Mouse (Mus musculus) limb, embryonic 11.5 days (tissue): ENCODE data around the gene Pak2. TPM values are rescaled to one million over a fixed set of nuclear protein-coding genes. Genes with fewer than 3 reads are reported as not detected.
"Not testable (repeated sequence)": the region's sequence is repeated elsewhere in the genome, so short reads cannot be mapped to it uniquely, and the experiment has no call there.

Source experiments
- ATAC-seq: fragments of 200-750 bp; cut with Nextera tagmentation; 2 replicates; pipeline ENCODE4 v1.8.0; 2017; ENCODE audit warnings: low read depth; ENCODE audit not compliant: insufficient number of reproducible peaks, low FRiP score, low TSS enrichment
- DNase-seq: peaks from one replicate; pipeline ENCODE4 v3.0.0-alpha.2; 2015; ENCODE audit warnings: low spot score
- H3K27ac ChIP-seq: fragments of 300-500 bp; sonication (generic); replicated peaks from 2 replicates; pipeline ENCODE4 v1.5.1; 2014; ENCODE audit warnings: low read depth, mild to moderate bottlenecking, low read length
- H3K27me3 ChIP-seq: fragments of 300-500 bp; sonication (generic); 2 replicates; pipeline ENCODE4 v1.6.1; 2014; ENCODE audit warnings: mild to moderate bottlenecking, low read length, mixed read lengths; ENCODE audit not compliant: control insufficient read depth, insufficient read depth
- H3K36me3 ChIP-seq: fragments of 300-500 bp; sonication (generic); 2 replicates; pipeline ENCODE4 v1.6.1; 2014; ENCODE audit warnings: mild to moderate bottlenecking, low read length, moderate library complexity, mixed read lengths; ENCODE audit not compliant: control insufficient read depth, insufficient read depth
- H3K4me1 ChIP-seq: fragments of 300-500 bp; sonication (generic); 2 replicates; pipeline ENCODE4 v1.6.1; 2014; ENCODE audit warnings: low read length, mixed read lengths; ENCODE audit not compliant: control insufficient read depth, insufficient read depth
- H3K4me2 ChIP-seq: fragments of 300-500 bp; sonication (generic); 2 replicates; pipeline ENCODE4 v1.6.1; 2014; ENCODE audit warnings: low read depth, mild to moderate bottlenecking, moderate library complexity; ENCODE audit not compliant: severe bottlenecking
- H3K4me3 ChIP-seq: fragments of 300-500 bp; sonication (generic); 2 replicates; pipeline ENCODE4 v1.5.1; 2014; ENCODE audit warnings: low read depth, low read length
- H3K9ac ChIP-seq: fragments of 300-500 bp; sonication (generic); 2 replicates; pipeline ENCODE4 v1.6.1; 2014; ENCODE audit warnings: mild to moderate bottlenecking, low read length
- H3K9me3 ChIP-seq: fragments of 300-500 bp; sonication (generic); 2 replicates; pipeline ENCODE4 v1.6.1; 2016; ENCODE audit warnings: low read length; ENCODE audit not compliant: control insufficient read depth
- WGBS: fragments of 180-500 bp; shearing (Covaris S2); extraction: QIAGEN DNeasy Blood & Tissue Kit; methylation state at CpG from one replicate; pipeline ENCODE4 v1.1.7; 2014; 5-methylcytosine and 5-hydroxymethylcytosine counted together
- polyA plus RNA-seq: library from polyadenylated mRNA; unstranded; fragments of >200 nt; fragmentation: Nextera tagmentation; extraction: Ambion mirVana; gene quantifications from 2 replicates; pipeline ENCODE4 v1.2.1, GENCODE M21; 2014

Pak2 gene
- polyA plus RNA-seq, 1 experiment from 2014 or later, result 41.1 TPM

DNA sequence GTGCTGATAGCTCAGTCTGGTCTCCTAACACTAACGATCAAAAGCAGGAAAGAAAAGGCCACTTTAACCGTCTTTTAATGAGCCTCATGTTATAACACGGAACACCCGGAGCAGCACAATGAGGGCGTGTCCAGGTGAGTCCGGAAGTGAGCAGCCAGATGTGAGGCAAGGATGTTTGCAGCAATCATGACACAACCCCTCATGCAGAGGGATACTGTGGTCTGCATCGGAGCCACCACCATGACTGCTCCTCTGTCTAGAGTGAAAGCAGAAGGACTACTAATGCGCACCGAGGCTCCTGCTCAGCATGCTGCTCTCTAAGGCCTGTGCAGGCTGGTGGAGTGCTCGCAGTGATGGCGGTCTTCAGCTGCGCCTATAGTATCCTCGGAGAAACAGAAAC lies 23.2 kb upstream of the Pak2 start:
- H3K4me3 ChIP-seq, result no peak overlapping the region
- H3K4me2 ChIP-seq, result no peak overlapping the region
- DNase-seq, result no peak
- no peak for ATAC-seq
- no peak overlapping the region for H3K27ac ChIP-seq
- WGBS, result 89% methylated on average over 13 of the region's 13 CpGs
- H3K9ac ChIP-seq, result no peak overlapping the region
- no peaks in the 10 kb centered on the region for H3K4me1 ChIP-seq
- peaks cover 2% of the 10 kb centered on the region; the same call in 1 of the 2 replicates for H3K36me3 ChIP-seq
- no peaks in the 10 kb centered on the region for H3K9me3 ChIP-seq
- H3K27me3 ChIP-seq, result no peaks in the 10 kb centered on the region

DNA sequence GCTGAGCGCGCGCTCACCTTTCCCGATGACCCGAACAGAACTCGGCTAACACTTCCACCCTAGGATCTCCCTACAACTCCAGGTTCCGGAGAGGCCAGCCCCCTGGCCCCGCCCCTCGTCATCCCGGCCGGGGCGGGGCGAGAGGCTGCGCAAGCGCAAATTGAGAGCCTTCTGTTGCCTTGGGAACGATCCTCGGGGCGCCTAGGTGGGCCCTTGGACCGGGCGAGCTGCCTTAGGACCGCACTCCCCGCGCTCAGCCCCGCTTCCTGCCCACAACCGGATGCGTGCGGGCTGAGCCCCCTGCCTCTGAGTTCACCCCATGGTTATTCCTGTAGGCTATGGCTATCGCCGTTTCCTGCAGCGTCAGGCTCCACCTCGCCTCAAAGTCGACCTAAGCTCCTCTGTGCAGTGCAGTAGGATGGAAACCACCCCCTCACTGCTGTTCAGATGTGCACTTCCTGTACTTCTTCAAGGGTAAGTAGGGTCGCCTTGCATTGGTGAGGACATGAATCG lies 20.6 kb upstream of the Pak2 start, which contains the start of the genes Pigx and Cep19:
Gene Pigx, minus strand, starts transcription at position 103 of the 513 bp plus-strand sequence.
Gene Cep19, plus strand, starts transcription at position 163 of the 513 bp plus-strand sequence.
- Histone ChIP-seq H3K27me3 (no peaks in the 10 kb centered on the region), H3K4me2 (peak within 1 kb of the TSS; percentile 72), H3K27ac (peak within 1 kb of the TSS; percentile 82), H3K9ac (peak within 1 kb of the TSS; percentile 87), H3K4me3 (peak within 1 kb of the TSS; percentile 77), H3K9me3 (no peaks in the 10 kb centered on the region), H3K4me1 (no peaks in the 10 kb centered on the region), H3K36me3 (peaks cover 4% of the 10 kb centered on the region; the same call in 1 of the 2 replicates)
- DNase-seq, result peak; percentile 92
- 0% methylated on average over 27 of the region's 34 CpGs for WGBS
- ATAC-seq, result peak; percentile 92

DNA sequence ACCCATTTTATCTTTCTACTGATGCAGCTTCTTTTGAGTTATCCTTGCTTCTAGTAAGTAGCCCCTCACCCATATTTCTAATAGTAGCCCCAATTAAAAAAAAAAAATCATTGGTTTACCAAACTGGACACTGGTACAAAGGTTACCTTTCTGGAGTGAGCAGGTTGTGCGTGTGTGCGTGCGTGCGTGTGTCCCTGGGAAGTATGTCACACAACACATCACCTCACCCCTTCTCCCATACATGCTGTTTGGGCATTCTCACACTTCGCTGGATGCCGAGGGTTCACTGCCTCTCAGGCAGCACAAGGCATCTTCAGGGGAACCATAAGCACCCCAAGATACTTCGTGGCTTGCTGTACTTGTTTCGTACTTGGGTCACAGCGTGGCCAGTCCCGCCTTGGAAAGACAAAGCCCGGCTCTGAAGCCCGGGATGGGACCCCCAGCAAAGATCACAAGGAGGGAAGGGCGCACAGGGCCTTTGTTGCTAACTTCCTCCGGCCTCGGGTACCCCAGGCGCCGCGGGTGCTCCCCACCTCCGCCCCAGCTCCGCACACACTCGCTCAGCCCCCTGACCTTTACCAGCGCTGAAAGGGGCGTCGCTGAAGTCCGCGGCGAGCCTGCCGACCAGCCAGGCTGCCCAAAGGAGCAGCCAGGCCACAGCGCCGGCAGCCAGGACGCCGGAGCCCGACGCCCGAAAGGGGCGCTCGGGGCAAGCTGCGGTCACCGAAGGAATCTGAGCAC lies 19.9 kb upstream of the Pak2 start:
- H3K4me3 ChIP-seq, result peak overlapping the region; percentile 77
- peak; percentile 80 for ATAC-seq
- DNase-seq, result no peak
- H3K27me3 ChIP-seq, result no peaks in the 10 kb centered on the region
- under 1% methylated on average over 38 of the region's 39 CpGs for WGBS
- no peaks in the 10 kb centered on the region for H3K9me3 ChIP-seq
- peaks cover 4% of the 10 kb centered on the region; the same call in 1 of the 2 replicates for H3K36me3 ChIP-seq
- peak overlapping the region; percentile 72 for H3K4me2 ChIP-seq
- no peaks in the 10 kb centered on the region for H3K4me1 ChIP-seq
- H3K9ac ChIP-seq, result peak overlapping the region; percentile 87
- H3K27ac ChIP-seq, result peak overlapping the region; percentile 82

GRCm38 (mm10) chr16:32097757-32098156 lies 18.6 kb upstream of the Pak2 start:
- H3K36me3 ChIP-seq, H3K4me3 ChIP-seq, DNase-seq, H3K9me3 ChIP-seq, H3K27me3 ChIP-seq, H3K4me1 ChIP-seq, H3K27ac ChIP-seq, ATAC-seq, H3K4me2 ChIP-seq, H3K9ac ChIP-seq: not testable (repeated sequence)
- WGBS, result 92% methylated on average over 2 of the region's 2 CpGs

DNA sequence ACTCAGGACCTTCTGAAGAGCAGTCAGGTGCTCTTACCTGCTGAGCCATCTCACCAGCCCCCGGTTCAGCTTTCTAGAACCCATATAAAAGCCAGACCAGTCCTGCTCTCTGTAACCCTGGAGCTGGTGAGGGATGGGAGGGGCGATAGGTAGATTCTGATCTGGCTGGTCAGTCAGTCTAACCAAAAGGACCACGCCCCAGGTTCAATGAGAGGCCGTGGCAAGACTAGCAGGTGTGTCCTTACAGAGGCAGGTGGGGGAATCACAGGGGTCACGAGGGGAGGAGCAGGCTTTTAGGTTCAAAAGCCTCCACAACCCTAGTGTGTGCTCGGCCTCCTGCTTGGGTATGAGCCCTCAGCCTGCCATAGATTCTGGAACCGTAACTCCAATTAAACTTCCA lies 12.3 kb upstream of the Pak2 start:
- Histone ChIP-seq H3K4me1 (no peaks in the 10 kb centered on the region), H3K9me3 (no peaks in the 10 kb centered on the region), H3K36me3 (peaks cover 9% of the 10 kb centered on the region; the same call in 1 of the 2 replicates), H3K27me3 (no peaks in the 10 kb centered on the region), H3K27ac (no peak overlapping the region), H3K4me2 (no peak overlapping the region), H3K9ac (no peak overlapping the region), H3K4me3 (no peak overlapping the region)
- ATAC-seq (no peak), DNase-seq (no peak)
- WGBS, result 89% methylated on average over 7 of the region's 7 CpGs

DNA sequence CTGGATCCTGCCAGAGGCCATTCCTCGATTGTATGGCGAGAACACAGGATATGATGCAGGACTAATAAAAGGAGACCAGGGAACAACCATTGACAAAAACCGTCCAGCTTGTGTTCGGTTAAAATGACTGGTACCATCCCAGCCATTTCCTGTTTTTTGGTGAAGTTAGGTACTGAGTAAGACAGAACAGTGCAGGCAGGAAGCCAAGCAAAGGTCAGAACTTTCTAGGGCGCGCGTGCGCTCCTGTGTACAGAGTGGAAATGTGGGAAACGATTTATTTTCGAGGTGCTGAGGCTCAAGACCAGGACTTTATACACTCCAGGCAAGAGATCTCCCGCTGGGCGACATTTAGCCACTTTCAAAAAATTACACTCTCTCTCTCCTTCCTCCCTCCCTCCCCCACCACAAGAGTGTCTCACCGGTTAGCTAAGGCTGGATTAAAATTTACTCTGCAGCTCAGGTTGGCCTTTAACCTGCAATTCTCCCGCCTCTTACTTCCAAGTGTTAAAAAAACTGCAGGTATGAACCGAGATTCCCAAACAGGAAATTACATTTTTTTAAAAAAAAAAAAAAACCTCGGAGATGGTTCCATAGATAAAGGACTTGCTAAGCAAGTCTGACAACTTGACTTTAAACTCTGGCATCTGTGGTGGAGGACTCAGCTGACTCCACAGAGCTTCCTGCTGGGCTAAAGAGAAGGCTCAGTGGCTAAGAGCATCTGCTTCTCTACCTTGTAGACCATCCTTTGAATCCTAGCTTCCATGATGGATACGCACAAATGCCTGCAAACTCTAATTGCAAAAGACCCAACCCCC lies 8.7 kb upstream of the Pak2 start:
- no peaks in the 10 kb centered on the region for H3K27me3 ChIP-seq
- H3K27ac ChIP-seq, result no peak overlapping the region
- H3K4me2 ChIP-seq, result no peak overlapping the region
- no peak overlapping the region for H3K9ac ChIP-seq
- no peak for ATAC-seq
- H3K9me3 ChIP-seq, result no peaks in the 10 kb centered on the region
- H3K4me3 ChIP-seq, result no peak overlapping the region
- WGBS, result 79% methylated on average over 17 of the region's 17 CpGs
- no peaks in the 10 kb centered on the region for H3K4me1 ChIP-seq
- no peak for DNase-seq
- H3K36me3 ChIP-seq, result peaks cover 7% of the 10 kb centered on the region; the same call in 1 of the 2 replicates

- peak overlapping the region; percentile 75 for H3K4me3 ChIP-seq
- peaks cover 6% of the 10 kb centered on the region for H3K4me1 ChIP-seq
- DNase-seq (peak; percentile 75), ATAC-seq (no peak)
- no peaks in the 10 kb centered on the region for H3K9me3 ChIP-seq
- no peaks in the 10 kb centered on the region for H3K27me3 ChIP-seq
- no peaks in the 10 kb centered on the region for H3K36me3 ChIP-seq
- WGBS, result under 1% methylated on average over 30 of the region's 30 CpGs
- peak overlapping the region; percentile 95 for H3K9ac ChIP-seq
- peak overlapping the region; percentile 49 for H3K4me2 ChIP-seq
- H3K27ac ChIP-seq, result peak overlapping the region; percentile 89
These were observed 643 bp downstream of the Pak2 start for GRCm38 (mm10) chr16:32078408-32078990.
